Mouse (Mus musculus): Measurements from ENCODE around the gene Cep72. TPM values are rescaled to one million over a fixed set of nuclear protein-coding genes. Genes with fewer than 3 reads are reported as not detected.
"Not testable (repeated sequence)": the region's sequence is repeated elsewhere in the genome, so short reads cannot be mapped to it uniquely, and the experiment has no call there.

Cep72 gene
- polyA plus RNA-seq, 1 experiment from 2014 or later, result 11.3 TPM

DNA sequence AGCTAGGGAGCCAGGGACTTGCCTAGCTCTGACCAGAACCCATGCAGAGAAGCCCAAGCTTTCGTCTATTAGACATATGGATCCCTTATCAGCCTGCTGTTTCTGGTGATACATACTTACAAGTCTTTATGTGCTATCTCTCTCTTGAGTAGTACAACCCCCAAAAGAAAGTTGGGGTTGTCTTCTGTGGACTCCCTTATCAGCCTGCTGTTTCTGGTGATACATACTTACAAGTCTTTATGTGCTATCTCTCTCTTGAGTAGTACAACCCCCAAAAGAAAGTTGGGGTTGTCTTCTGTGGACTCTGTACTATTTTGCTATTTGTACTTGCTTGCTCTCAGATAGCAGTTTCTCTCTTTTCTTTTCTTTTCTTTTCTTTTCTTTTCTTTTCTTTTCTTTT is 9.1 kb upstream of the Cep72 start:
- WGBS, result 66% methylated on average over 1 of the region's 1 CpGs
- H3K9ac ChIP-seq; H3K27ac ChIP-seq (replicated peaks); ATAC-seq (ENCODE audit: insufficient number of reproducible peaks, low FRiP score, low TSS enrichment, low read depth); H3K27me3 ChIP-seq; H3K9me3 ChIP-seq (replicated peaks); H3K4me2 ChIP-seq (replicated peaks); H3K36me3 ChIP-seq; H3K4me3 ChIP-seq (replicated peaks); H3K4me1 ChIP-seq: not testable (repeated sequence)

DNA sequence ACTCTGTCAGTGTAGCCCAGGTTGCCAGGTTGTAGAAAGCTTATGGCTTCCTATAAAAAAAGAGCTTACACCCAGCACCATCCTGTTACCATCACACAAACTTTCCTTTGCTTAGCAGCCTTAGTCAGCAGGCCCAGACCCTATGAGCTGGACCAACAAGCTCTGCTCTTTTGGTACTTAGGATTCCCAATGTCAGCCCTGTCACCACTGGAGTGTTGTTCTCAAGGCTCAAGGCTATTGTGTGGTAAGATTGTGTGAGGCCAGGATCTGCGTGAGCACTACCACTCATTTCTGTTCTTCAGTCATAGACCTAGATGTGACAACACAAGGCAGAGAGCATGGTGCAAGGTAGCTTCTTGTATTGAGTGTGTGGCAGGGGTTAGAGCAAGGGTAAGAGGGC is 4.5 kb upstream of the Cep72 start:
- ATAC-seq (ENCODE audit: insufficient number of reproducible peaks, low FRiP score, low TSS enrichment, low read depth), result no peak
- 73% methylated on average over 1 of the region's 1 CpGs for WGBS

GRCm38 (mm10) chr13:74063340-74064050 is 1.4 kb upstream of the Cep72 start:
- no peaks in the 10 kb centered on the region for H3K9me3 ChIP-seq (replicated peaks)
- H3K27me3 ChIP-seq, result no peaks in the 10 kb centered on the region
- ATAC-seq (ENCODE audit: insufficient number of reproducible peaks, low FRiP score, low TSS enrichment, low read depth), result no peak
- H3K4me3 ChIP-seq (replicated peaks), result no peak overlapping the region
- H3K36me3 ChIP-seq, result no peaks in the 10 kb centered on the region
- no peak overlapping the region for H3K27ac ChIP-seq (replicated peaks)
- WGBS, result 89% methylated on average over 1 of the region's 1 CpGs
- no peaks in the 10 kb centered on the region for H3K4me1 ChIP-seq
- H3K4me2 ChIP-seq (replicated peaks), result no peak overlapping the region
- H3K9ac ChIP-seq, result no peak overlapping the region

More for the DNA sequence above, 4.5 kb upstream of the Cep72 start:
- Histone ChIP-seq H3K9me3 (replicated peaks) (no peaks in the 10 kb centered on the region), H3K4me3 (replicated peaks) (no peak overlapping the region), H3K9ac (no peak overlapping the region), H3K4me1 (no peaks in the 10 kb centered on the region), H3K27me3 (no peaks in the 10 kb centered on the region; the same call in 1 of the 2 replicates), H3K27ac (replicated peaks) (no peak overlapping the region), H3K4me2 (replicated peaks) (no peak overlapping the region), H3K36me3 (no peaks in the 10 kb centered on the region)

DNA sequence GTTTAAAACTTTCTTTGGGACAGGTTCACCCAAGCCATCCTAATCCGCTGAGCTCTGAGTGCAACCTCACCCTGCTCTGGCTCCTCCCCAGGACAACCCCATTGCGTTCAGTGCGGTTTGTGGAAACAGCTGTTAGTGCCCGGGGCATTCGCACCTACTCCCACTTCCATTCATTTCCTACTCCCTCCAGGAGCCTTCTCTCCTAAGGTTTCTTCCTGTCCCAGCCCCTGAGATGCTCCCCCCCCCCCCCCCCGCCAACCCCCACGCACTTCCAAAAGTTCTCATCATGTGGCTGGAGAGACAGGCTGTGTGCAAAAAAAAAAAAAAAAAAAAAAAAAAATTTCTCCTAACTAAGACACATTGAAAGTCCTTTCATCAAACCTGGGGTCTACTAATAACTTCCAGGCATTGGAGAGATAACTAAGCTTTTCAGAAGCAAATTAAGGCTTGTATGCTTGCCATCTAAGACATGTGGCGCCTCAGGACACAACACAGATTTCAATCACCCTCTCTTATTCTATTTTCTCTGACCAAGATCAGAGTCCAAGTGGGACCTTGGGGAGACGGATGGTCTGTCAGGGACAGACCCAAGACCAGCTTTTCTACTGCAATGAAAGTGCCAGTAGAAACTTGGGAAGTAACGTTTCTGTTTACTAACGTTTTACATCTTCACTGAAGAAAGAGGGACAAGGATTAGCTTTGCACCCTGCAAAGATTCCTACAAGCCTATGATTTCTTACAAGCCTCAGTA is 454 bp upstream of the Cep72 start:
- H3K9me3 ChIP-seq (replicated peaks), result no peaks in the 10 kb centered on the region
- WGBS, result 20% methylated on average over 10 of the region's 11 CpGs
- H3K27ac ChIP-seq (replicated peaks), result no peak overlapping the region
- peak overlapping the region; percentile 49 for H3K4me2 ChIP-seq (replicated peaks)
- no peak for ATAC-seq (ENCODE audit: insufficient number of reproducible peaks, low FRiP score, low TSS enrichment, low read depth)
- H3K9ac ChIP-seq, result no peak overlapping the region
- H3K36me3 ChIP-seq, result no peaks in the 10 kb centered on the region
- H3K4me1 ChIP-seq, result no peaks in the 10 kb centered on the region
- H3K4me3 ChIP-seq (replicated peaks), result peak overlapping the region; percentile 91
- H3K27me3 ChIP-seq, result no peaks in the 10 kb centered on the region

GRCm38 (mm10) chr13:74058081-74058480 is 4.0 kb downstream of the Cep72 start:
- no peaks in the 10 kb centered on the region for H3K27me3 ChIP-seq
- 92% methylated on average over 9 of the region's 9 CpGs for WGBS
- H3K9me3 ChIP-seq (replicated peaks), result no peaks in the 10 kb centered on the region
- no peak overlapping the region for H3K9ac ChIP-seq
- no peaks in the 10 kb centered on the region for H3K4me1 ChIP-seq
- no peak for ATAC-seq (ENCODE audit: insufficient number of reproducible peaks, low FRiP score, low TSS enrichment, low read depth)
- no peak overlapping the region for H3K27ac ChIP-seq (replicated peaks)
- H3K4me2 ChIP-seq (replicated peaks), result no peak overlapping the region
- H3K4me3 ChIP-seq (replicated peaks), result no peak overlapping the region
- peaks cover 8% of the 10 kb centered on the region; the same call in 1 of the 2 replicates for H3K36me3 ChIP-seq

DNA sequence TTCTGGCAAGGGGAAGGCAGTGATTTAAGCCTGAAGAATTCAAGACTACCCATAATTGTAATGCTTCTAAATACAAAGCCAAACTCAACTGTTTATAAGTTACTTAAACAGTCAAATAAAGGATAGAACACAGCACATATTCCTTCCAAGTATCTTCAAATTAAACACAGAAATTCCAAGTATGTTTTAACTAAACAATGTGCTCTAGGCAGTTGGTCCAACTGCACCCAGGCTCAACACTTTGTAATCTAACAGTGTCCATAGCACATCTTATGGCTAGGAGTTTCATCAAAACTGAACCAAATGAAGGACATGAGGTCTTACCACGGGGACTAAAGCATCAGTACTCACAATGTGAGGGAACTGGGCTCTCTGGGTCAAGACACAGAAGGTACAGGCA is 5.9 kb downstream of the Cep72 start:
- no peak overlapping the region for H3K4me3 ChIP-seq (replicated peaks)
- no peaks in the 10 kb centered on the region for H3K27me3 ChIP-seq
- 91% methylated on average over 1 of the region's 1 CpGs for WGBS
- H3K27ac ChIP-seq (replicated peaks), result no peak overlapping the region
- H3K36me3 ChIP-seq, result peaks cover 15% of the 10 kb centered on the region; the same call in 1 of the 2 replicates
- H3K4me2 ChIP-seq (replicated peaks), result no peak overlapping the region
- H3K4me1 ChIP-seq, result no peaks in the 10 kb centered on the region
- H3K9me3 ChIP-seq (replicated peaks), result no peaks in the 10 kb centered on the region
- no peak for ATAC-seq (ENCODE audit: insufficient number of reproducible peaks, low FRiP score, low TSS enrichment, low read depth)
- H3K9ac ChIP-seq, result no peak overlapping the region

- 90% methylated on average over 3 of the region's 3 CpGs for WGBS
- Histone ChIP-seq H3K4me2 (replicated peaks) (no peak overlapping the region), H3K4me3 (replicated peaks) (no peak overlapping the region), H3K4me1 (no peaks in the 10 kb centered on the region), H3K9ac (no peak overlapping the region), H3K27me3 (no peaks in the 10 kb centered on the region), H3K36me3 (peaks cover 44% of the 10 kb centered on the region), H3K27ac (replicated peaks) (no peak overlapping the region), H3K9me3 (replicated peaks) (no peaks in the 10 kb centered on the region)
- ATAC-seq (ENCODE audit: insufficient number of reproducible peaks, low FRiP score, low TSS enrichment, low read depth), result no peak
These were observed 22.2 kb downstream of the Cep72 start for GRCm38 (mm10) chr13:74039926-74040325.

- H3K27ac ChIP-seq (replicated peaks), result no peak overlapping the region
- no peak for ATAC-seq (ENCODE audit: insufficient number of reproducible peaks, low FRiP score, low TSS enrichment, low read depth)
- H3K4me2 ChIP-seq (replicated peaks), result no peak overlapping the region
- no peak overlapping the region for H3K4me3 ChIP-seq (replicated peaks)
- H3K36me3 ChIP-seq, result peaks cover 31% of the 10 kb centered on the region
- WGBS, result 87% methylated on average over 2 of the region's 2 CpGs
- no peaks in the 10 kb centered on the region for H3K27me3 ChIP-seq
- H3K4me1 ChIP-seq, result no peaks in the 10 kb centered on the region
- no peak overlapping the region for H3K9ac ChIP-seq
- H3K9me3 ChIP-seq (replicated peaks), result no peaks in the 10 kb centered on the region
These were observed 26.3 kb downstream of the Cep72 start for GRCm38 (mm10) chr13:74035776-74036175.

DNA sequence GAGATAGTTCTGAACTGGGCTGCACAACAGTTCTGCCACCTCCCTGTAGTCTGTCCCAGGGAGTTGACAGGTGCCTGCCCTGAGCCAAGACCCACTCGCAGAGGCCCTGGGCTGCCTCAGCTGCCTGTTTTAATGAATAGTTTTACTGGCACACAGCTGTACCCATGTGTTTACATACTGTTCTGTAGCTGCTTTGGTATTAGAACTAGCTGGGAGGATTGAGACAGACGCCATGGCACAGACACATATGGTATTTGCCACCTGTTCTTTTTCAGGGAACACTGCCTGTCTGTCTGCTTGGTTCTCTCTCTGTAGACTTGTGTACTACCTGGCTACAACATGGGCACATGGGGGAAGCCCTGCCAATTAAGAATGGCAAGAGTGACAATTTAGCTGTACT is 27.3 kb downstream of the Cep72 start:
- H3K36me3 ChIP-seq, result peaks cover 21% of the 10 kb centered on the region
- no peak overlapping the region for H3K27ac ChIP-seq (replicated peaks)
- no peak overlapping the region for H3K9ac ChIP-seq
- no peaks in the 10 kb centered on the region for H3K4me1 ChIP-seq
- 74% methylated on average over 2 of the region's 2 CpGs for WGBS
- no peaks in the 10 kb centered on the region for H3K9me3 ChIP-seq (replicated peaks)
- H3K27me3 ChIP-seq, result no peaks in the 10 kb centered on the region
- H3K4me3 ChIP-seq (replicated peaks), result no peak overlapping the region
- ATAC-seq (ENCODE audit: insufficient number of reproducible peaks, low FRiP score, low TSS enrichment, low read depth), result no peak
- no peak overlapping the region for H3K4me2 ChIP-seq (replicated peaks)

- WGBS, result 83% methylated on average over 8 of the region's 8 CpGs
- Histone ChIP-seq H3K27ac (replicated peaks) (no peak overlapping the region), H3K4me2 (replicated peaks) (no peak overlapping the region), H3K4me3 (replicated peaks) (no peak overlapping the region), H3K27me3 (no peaks in the 10 kb centered on the region), H3K9me3 (replicated peaks) (no peaks in the 10 kb centered on the region), H3K9ac (no peak overlapping the region), H3K36me3 (no peaks in the 10 kb centered on the region), H3K4me1 (peaks cover 2% of the 10 kb centered on the region; the same call in 1 of the 2 replicates)
- no peak for ATAC-seq (ENCODE audit: insufficient number of reproducible peaks, low FRiP score, low TSS enrichment, low read depth)
These were observed 31.0 kb downstream of the Cep72 start for GRCm38 (mm10) chr13:74031133-74031532.

GRCm38 (mm10) chr13:74030691-74031090 is 31.4 kb downstream of the Cep72 start:
- ATAC-seq (ENCODE audit: insufficient number of reproducible peaks, low FRiP score, low TSS enrichment, low read depth), result no peak
- peaks cover 6% of the 10 kb centered on the region for H3K4me1 ChIP-seq
- H3K36me3 ChIP-seq, result no peaks in the 10 kb centered on the region
- 82% methylated on average over 7 of the region's 7 CpGs for WGBS
- no peak overlapping the region for H3K27ac ChIP-seq (replicated peaks)
- H3K9ac ChIP-seq, result no peak overlapping the region
- no peaks in the 10 kb centered on the region for H3K27me3 ChIP-seq
- H3K4me2 ChIP-seq (replicated peaks), result no peak overlapping the region
- no peaks in the 10 kb centered on the region for H3K9me3 ChIP-seq (replicated peaks)
- H3K4me3 ChIP-seq (replicated peaks), result no peak overlapping the region
